Mouse (Mus musculus): ENCODE results near the gene Mapkap1. TPM values are rescaled to one million over a fixed set of nuclear protein-coding genes. Genes with fewer than 3 reads are reported as not detected.

Mapkap1 gene
- polyA plus RNA-seq, 2 experiments, result 14.9 to 25.5 TPM

DNA sequence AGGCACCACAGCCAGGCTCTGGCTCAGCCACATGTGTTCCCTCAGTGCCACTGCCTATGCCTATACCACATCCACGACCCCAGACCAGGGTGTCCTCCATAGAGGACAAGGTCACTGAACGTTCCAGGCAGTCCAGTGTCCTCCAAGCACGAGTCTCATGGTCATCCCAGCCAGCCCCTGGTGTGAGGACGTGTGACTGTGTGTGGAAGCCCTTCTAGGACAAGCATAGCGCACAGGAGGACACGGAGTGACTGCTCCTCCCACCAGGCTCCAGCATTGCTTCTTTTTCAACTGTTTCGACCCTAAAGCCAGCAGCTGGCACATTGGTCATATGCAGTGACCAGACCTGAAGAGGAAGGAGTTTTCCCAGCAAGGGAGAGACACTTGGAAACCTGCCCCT, 223.2 kb downstream of the Mapkap1 start:
- Histone ChIP-seq H3K4me2 (ENCODE audit: low read depth) (no peak overlapping the region), H3K27ac (no peak overlapping the region), H3K9ac (replicated peaks) (no peak overlapping the region), H3K4me3 (ENCODE audit: insufficient read depth in 1 of 2, low read depth in 2 of 2, low read length in 2 of 2) (no peak overlapping the region), H3K27me3 (ENCODE audit: control insufficient read depth, insufficient read depth, low read length) (no peaks in the 10 kb centered on the region), H3K4me1 (replicated peaks; ENCODE audit: control insufficient read depth in 2 of 2, insufficient read depth in 2 of 2, low read length in 1 of 2) (no peaks in the 10 kb centered on the region), H3K36me3 (replicated peaks; ENCODE audit: control insufficient read depth, insufficient read depth, low read depth) (no peaks in the 10 kb centered on the region), H3K9me3 (ENCODE audit: control insufficient read depth, low read length) (no peaks in the 10 kb centered on the region)
- TF ChIP-seq CTCF (IDR thresholded peaks at IDR 0.05; ENCODE audit: low read depth), result no peak
- no peak for TF ChIP-seq EP300 (IDR thresholded peaks at IDR 0.05; ENCODE audit: low read depth)
- WGBS (ENCODE audit: insufficient replicate concordance), result 51% methylated on average over 7 of the region's 7 CpGs
- DNase-seq (ENCODE audit: low read depth in 3 of 3, low spot score in 3 of 3) (no peak), ATAC-seq (ENCODE audit: insufficient read depth) (no peak)

DNA sequence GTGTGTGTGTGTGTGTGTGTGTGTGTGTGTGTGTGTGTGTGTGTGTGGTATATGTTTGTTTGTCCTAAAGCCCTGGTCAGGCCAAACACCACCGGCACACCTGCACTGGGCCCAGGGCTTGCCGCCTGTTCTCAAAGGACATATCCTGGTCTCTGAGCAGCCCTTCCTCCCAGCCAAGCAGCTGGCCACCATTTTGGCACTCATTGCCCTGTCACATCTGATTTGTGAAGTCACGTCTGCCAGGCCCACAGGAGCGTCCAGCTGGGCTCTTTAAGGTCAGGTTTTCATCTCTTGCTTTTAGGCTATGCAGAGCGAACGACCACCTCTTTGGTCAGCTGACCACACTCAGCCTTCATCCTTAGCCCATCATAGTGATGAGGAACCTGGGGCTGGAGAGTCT, 223.9 kb downstream of the Mapkap1 start:
- H3K4me1 ChIP-seq (replicated peaks; ENCODE audit: control insufficient read depth in 2 of 2, insufficient read depth in 2 of 2, low read length in 1 of 2), result no peaks in the 10 kb centered on the region
- H3K9ac ChIP-seq (replicated peaks), result no peak overlapping the region
- DNase-seq (ENCODE audit: low read depth in 3 of 3, low spot score in 3 of 3) (no peak), ATAC-seq (ENCODE audit: insufficient read depth) (no peak)
- TF ChIP-seq CTCF (IDR thresholded peaks at IDR 0.05; ENCODE audit: low read depth) (no peak), EP300 (IDR thresholded peaks at IDR 0.05; ENCODE audit: low read depth) (no peak)
- H3K27me3 ChIP-seq (ENCODE audit: control insufficient read depth, insufficient read depth, low read length), result no peaks in the 10 kb centered on the region
- H3K4me3 ChIP-seq (ENCODE audit: insufficient read depth in 1 of 2, low read depth in 2 of 2, low read length in 2 of 2), result no peak overlapping the region
- no peak overlapping the region for H3K4me2 ChIP-seq (ENCODE audit: low read depth)
- H3K9me3 ChIP-seq (ENCODE audit: control insufficient read depth, low read length), result no peaks in the 10 kb centered on the region
- no peak overlapping the region for H3K27ac ChIP-seq
- H3K36me3 ChIP-seq (replicated peaks; ENCODE audit: control insufficient read depth, insufficient read depth, low read depth), result no peaks in the 10 kb centered on the region
- 64% methylated on average over 6 of the region's 6 CpGs for WGBS (ENCODE audit: insufficient replicate concordance)

DNA sequence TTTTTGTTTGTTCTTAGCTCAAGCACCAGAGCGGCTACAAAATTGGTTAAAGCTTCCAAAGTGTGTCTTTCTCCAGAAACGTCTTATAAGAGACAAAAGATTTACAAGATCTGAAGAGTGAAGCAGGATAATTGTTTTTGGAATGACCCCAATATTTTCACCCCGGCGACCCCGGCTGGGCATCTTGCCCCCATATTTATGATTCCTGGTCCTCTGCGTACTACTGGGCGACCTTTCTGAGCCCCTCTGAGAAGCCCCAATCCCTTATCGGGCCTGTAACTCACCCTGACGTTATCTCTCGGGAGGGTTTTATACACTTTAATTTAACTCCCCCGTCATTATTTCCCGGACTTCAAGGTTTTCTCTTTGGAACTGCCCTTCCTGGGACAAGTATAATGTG, 225.5 kb downstream of the Mapkap1 start:
- no peaks in the 10 kb centered on the region for H3K4me1 ChIP-seq (replicated peaks; ENCODE audit: control insufficient read depth in 2 of 2, insufficient read depth in 2 of 2, low read length in 1 of 2)
- ATAC-seq (ENCODE audit: insufficient read depth), result no peak
- DNase-seq (ENCODE audit: low read depth in 3 of 3, low spot score in 3 of 3), result no peak

DNA sequence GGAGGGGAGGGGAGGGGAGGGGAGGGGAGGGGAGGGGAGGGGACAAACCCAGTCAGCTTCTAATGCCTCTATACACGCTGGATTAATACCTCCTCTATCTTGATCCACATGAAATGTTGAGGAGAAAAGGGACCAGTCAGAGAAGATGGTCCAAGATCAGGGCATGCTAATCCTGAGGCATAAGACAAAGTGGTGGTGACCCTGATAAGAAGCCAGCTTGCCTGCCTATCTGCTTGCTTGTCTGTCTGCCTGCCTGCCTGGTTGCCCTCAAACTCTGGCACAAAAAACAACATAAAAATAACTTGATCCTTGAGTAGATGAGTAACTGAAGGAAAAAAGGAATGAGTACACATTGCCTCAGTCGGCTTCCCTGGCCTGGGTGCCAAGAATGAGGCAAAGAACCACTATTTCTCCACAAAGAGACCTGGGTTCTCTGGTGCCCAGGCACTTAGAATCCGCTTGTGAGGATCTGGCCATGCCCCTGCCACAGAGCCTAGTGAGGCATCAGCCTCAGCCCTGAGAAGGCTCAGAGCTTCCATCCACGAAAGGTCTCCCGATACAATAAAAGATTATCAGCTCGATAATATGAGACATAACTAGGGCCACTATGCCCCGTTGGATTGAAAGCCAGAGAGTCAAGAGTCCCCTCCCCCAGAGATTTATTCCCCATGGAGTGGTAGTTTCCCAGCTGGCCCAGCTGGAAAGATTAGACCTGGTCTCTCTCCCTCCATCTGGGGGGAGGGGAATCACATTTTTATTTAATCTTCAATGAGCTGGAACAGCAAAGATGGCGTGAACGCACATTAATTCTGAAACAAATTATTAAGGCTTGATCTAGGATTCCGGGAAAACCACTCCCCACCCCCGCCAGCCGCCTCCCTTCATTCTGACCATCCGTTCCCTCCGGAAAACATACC, 228.9 kb downstream of the Mapkap1 start:
- TF ChIP-seq CTCF (IDR thresholded peaks at IDR 0.05; ENCODE audit: low read depth), result no peak
- no peak for TF ChIP-seq EP300 (IDR thresholded peaks at IDR 0.05; ENCODE audit: low read depth)
- H3K4me2 ChIP-seq (ENCODE audit: low read depth), result no peak overlapping the region
- no peak overlapping the region for H3K4me3 ChIP-seq (ENCODE audit: insufficient read depth in 1 of 2, low read depth in 2 of 2, low read length in 2 of 2)
- WGBS (ENCODE audit: insufficient replicate concordance), result 63% methylated on average over 14 of the region's 14 CpGs
- no peaks in the 10 kb centered on the region for H3K9me3 ChIP-seq (ENCODE audit: control insufficient read depth, low read length)
- H3K27me3 ChIP-seq (ENCODE audit: control insufficient read depth, insufficient read depth, low read length), result no peaks in the 10 kb centered on the region
- H3K9ac ChIP-seq (replicated peaks), result no peak overlapping the region
- H3K36me3 ChIP-seq (replicated peaks; ENCODE audit: control insufficient read depth, insufficient read depth, low read depth), result no peaks in the 10 kb centered on the region
- DNase-seq (ENCODE audit: low read depth in 3 of 3, low spot score in 3 of 3) (no peak), ATAC-seq (ENCODE audit: insufficient read depth) (no peak)
- no peak overlapping the region for H3K27ac ChIP-seq
- no peaks in the 10 kb centered on the region for H3K4me1 ChIP-seq (replicated peaks; ENCODE audit: control insufficient read depth in 2 of 2, insufficient read depth in 2 of 2, low read length in 1 of 2)

More for the DNA sequence above, 225.5 kb downstream of the Mapkap1 start:
- H3K27me3 ChIP-seq (ENCODE audit: control insufficient read depth, insufficient read depth, low read length), result no peaks in the 10 kb centered on the region
- H3K4me3 ChIP-seq (ENCODE audit: insufficient read depth in 1 of 2, low read depth in 2 of 2, low read length in 2 of 2), result no peak overlapping the region
- H3K27ac ChIP-seq, result no peak overlapping the region
- no peak overlapping the region for H3K4me2 ChIP-seq (ENCODE audit: low read depth)
- H3K9me3 ChIP-seq (ENCODE audit: control insufficient read depth, low read length), result no peaks in the 10 kb centered on the region
- no peaks in the 10 kb centered on the region for H3K36me3 ChIP-seq (replicated peaks; ENCODE audit: control insufficient read depth, insufficient read depth, low read depth)
- TF ChIP-seq CTCF (IDR thresholded peaks at IDR 0.05; ENCODE audit: low read depth), result no peak
- no peak overlapping the region for H3K9ac ChIP-seq (replicated peaks)
- WGBS (ENCODE audit: insufficient replicate concordance), result 69% methylated on average over 12 of the region's 12 CpGs

DNA sequence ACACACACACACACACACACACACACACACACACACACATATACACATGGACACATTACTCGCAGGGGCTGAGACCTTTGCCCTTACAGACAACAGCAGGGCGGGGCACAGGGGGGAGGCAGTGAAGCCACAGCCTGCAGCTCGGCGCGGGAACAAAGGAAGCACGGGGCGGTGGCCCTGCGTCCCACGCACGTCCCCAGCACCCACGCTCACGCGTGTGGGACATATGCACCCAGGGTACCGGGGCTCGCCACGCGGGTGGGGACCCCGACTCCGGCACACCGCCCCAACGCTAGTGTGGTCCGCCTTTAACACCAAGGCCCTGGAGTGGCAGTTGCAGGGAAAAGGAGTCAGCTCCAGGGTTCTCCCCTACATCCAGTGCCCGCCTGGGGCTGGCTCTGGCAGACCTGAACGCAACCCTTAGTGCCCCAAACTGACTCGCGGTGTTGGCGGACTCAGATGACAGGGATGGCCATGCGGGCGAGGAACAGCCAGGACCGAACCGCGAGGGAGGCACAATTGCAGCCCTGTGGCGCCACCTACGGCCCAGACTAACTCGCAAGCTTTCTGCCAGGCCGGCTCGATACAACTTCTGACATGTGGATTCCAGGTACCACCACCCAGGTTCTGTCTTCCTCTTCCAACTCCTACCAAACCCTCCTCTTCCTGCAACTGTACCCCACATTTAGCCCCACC, 232.5 kb downstream of the Mapkap1 start:
- no peaks in the 10 kb centered on the region for H3K4me1 ChIP-seq (replicated peaks; ENCODE audit: control insufficient read depth in 2 of 2, insufficient read depth in 2 of 2, low read length in 1 of 2)
- TF ChIP-seq EP300 (IDR thresholded peaks at IDR 0.05; ENCODE audit: low read depth), result no peak
- peak; percentile 87 for TF ChIP-seq CTCF (IDR thresholded peaks at IDR 0.05; ENCODE audit: low read depth)
- H3K27me3 ChIP-seq (ENCODE audit: control insufficient read depth, insufficient read depth, low read length), result no peaks in the 10 kb centered on the region
- H3K4me3 ChIP-seq (ENCODE audit: insufficient read depth in 1 of 2, low read depth in 2 of 2, low read length in 2 of 2), result peak overlapping the region; percentile 12 to 46; a peak in 3 of 4 replicates
- no peak overlapping the region for H3K27ac ChIP-seq
- ATAC-seq (ENCODE audit: insufficient read depth) (peak; percentile 69), DNase-seq (ENCODE audit: low read depth in 3 of 3, low spot score in 3 of 3) (peak; percentile 45 to 47 (median 46))
- peak overlapping the region; percentile 75 for H3K4me2 ChIP-seq (ENCODE audit: low read depth)
- no peaks in the 10 kb centered on the region for H3K36me3 ChIP-seq (replicated peaks; ENCODE audit: control insufficient read depth, insufficient read depth, low read depth)
- no peaks in the 10 kb centered on the region for H3K9me3 ChIP-seq (ENCODE audit: control insufficient read depth, low read length)
- peak overlapping the region; percentile 36; the same call in 1 of the 2 replicates for H3K9ac ChIP-seq (replicated peaks)
- 12% methylated on average over 37 of the region's 37 CpGs for WGBS (ENCODE audit: insufficient replicate concordance)

All from liver, embryonic 14.5 days (tissue).